Mouse (Mus musculus) cortical plate, adult 2 months (tissue): Measurements from ENCODE around the gene Xpr1.

Experiments used
- CTCF ChIP-seq: fragments of 200-500 bp; IDR thresholded peaks from 2 replicates; pipeline ENCODE4 v1.5.1; 2011; ENCODE audit warnings: mild to moderate bottlenecking, control low read depth, low read length; ENCODE audit not compliant: insufficient read depth; ENCODE audit errors: extremely low read depth
- POLR2A ChIP-seq: fragments of 200-500 bp; IDR thresholded peaks from 2 replicates; pipeline ENCODE4 v1.6.1; 2011; ENCODE audit warnings: mild to moderate bottlenecking, low read length, control low read depth; ENCODE audit not compliant: insufficient read depth; ENCODE audit errors: extremely low read depth

- TF ChIP-seq CTCF (no peak), POLR2A (no peak)
Measured at GRCm38 (mm10) chr1:155361502-155362126, 55.6 kb downstream of the Xpr1 start.
